Mouse (Mus musculus) testis, adult 2 months (tissue): Measurements from ENCODE around the gene Atoh8.

Experiments
- CTCF ChIP-seq: fragments of 200-500 bp; IDR thresholded peaks from 2 replicates; pipeline ENCODE4 v1.5.1; 2012; ENCODE audit warnings: low read depth, mild to moderate bottlenecking, inconsistent platforms, low read length, moderate library complexity; ENCODE audit not compliant: control insufficient read depth, insufficient read depth, insufficient replicate concordance
- POLR2A ChIP-seq: fragments of 200-500 bp; IDR thresholded peaks from 2 replicates; pipeline ENCODE4 v1.6.1; 2012; ENCODE audit warnings: low read depth, mild to moderate bottlenecking, inconsistent platforms, low read length, moderate library complexity; ENCODE audit not compliant: control insufficient read depth

GRCm38 (mm10) chr6:72232870-72233269, 2.5 kb downstream of the Atoh8 start:
- no peak for TF ChIP-seq CTCF
- TF ChIP-seq POLR2A, result no peak
